In the genomic region with DNA sequence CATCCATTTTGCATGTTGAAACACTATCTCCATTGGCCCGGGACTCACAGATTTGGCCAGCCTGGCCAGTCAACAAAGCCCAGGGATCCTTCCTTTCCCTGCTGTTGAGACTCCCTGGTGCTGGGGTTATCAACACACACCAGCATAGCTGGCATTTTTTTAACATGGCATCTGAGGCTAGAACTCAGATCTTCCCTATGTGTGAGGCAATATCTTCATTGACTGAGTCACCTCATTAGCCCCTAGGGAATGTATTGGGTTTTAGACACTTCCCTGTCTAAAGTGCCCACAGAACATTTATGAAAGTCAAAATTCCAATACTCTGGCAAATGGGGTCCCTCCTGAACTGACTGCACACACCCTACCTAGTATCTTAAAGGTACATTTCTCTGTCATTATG, we compare ENCODE assay signal across 33 mouse cellular contexts.
"Had no signal": no experiment of that assay in that cellular context is flagged by ENCODE, and none has a peak within 500 bp of the region (broad histone marks: within the 10 kb centered on the region; RNA-seq: fewer than 3 reads in every experiment).

No protein-coding gene starts in this region.

- H3K9me3 ChIP-seq: heart, embryonic 12.5 days; heart, embryonic 13.5 days; heart, embryonic 15.5 days; hindbrain, embryonic 12.5 days; hindbrain, embryonic 13.5 days; hindbrain, embryonic 15.5 days; intestine, embryonic 15.5 days; kidney, embryonic 15.5 days had no signal

- ATAC-seq: hindbrain, embryonic 16.5 days; hindbrain, postnatal 0 days; inflammation-experienced regulatory T-cells, adult 6 months; intestine, embryonic 15.5 days; intestine, embryonic 16.5 days; intestine, postnatal 0 days had no signal

- H3K4me2 ChIP-seq: heart, embryonic 12.5 days; heart, embryonic 13.5 days; heart, embryonic 15.5 days; hindbrain, embryonic 12.5 days; hindbrain, embryonic 13.5 days; hindbrain, embryonic 14.5 days; hindbrain, embryonic 15.5 days; intestine, embryonic 15.5 days; kidney, embryonic 15.5 days had no signal

- DNase-seq: heart, postnatal 14 days; heart, postnatal 36 days; heart, postnatal 4 days; kidney, adult 11 months; kidney, adult 18-20 months; kidney, adult 2 months; kidney, adult 8-10 months; kidney, adult 9 months; kidney, postnatal 10 days; kidney, postnatal 14 days; kidney, postnatal 25 days; kidney, postnatal 36 days; kidney, postnatal 4 days; layer of hippocampus, adult 9-11 months; layer of hippocampus, postnatal 36 days had no signal

- H3K27ac ChIP-seq: heart, embryonic 13.5 days; heart, embryonic 15.5 days; hindbrain, embryonic 10.5 days; hindbrain, embryonic 12.5 days; hindbrain, embryonic 13.5 days; hindbrain, embryonic 14.5 days; hindbrain, embryonic 15.5 days; hindbrain, postnatal 0 days; intestine, embryonic 15.5 days; kidney, embryonic 15.5 days; kidney, postnatal 0 days; layer of hippocampus, adult 2 months; left cerebral cortex, adult 2 months had no signal

- H3K4me3 ChIP-seq: heart, embryonic 12.5 days; heart, embryonic 13.5 days; heart, embryonic 15.5 days; hindbrain, embryonic 10.5 days; hindbrain, embryonic 12.5 days; hindbrain, embryonic 13.5 days; hindbrain, embryonic 15.5 days; intestine, embryonic 15.5 days; kidney, embryonic 15.5 days; layer of hippocampus, adult 2 months; left cerebral cortex, adult 2 months had no signal

- H3K27me3 ChIP-seq: hindbrain, embryonic 12.5 days; hindbrain, embryonic 13.5 days; hindbrain, embryonic 15.5 days; intestine, embryonic 15.5 days; kidney, embryonic 15.5 days had no signal

- H3K4me1 ChIP-seq: heart, embryonic 15.5 days; hindbrain, embryonic 10.5 days; hindbrain, embryonic 12.5 days; hindbrain, embryonic 15.5 days; intestine, embryonic 15.5 days had no signal

- H3K36me3 ChIP-seq: heart, embryonic 12.5 days; heart, embryonic 13.5 days; heart, embryonic 15.5 days; hindbrain, embryonic 10.5 days; hindbrain, embryonic 12.5 days; hindbrain, embryonic 13.5 days; hindbrain, embryonic 15.5 days; intestine, embryonic 15.5 days; kidney, embryonic 15.5 days had no signal

- H3K9ac ChIP-seq: heart, embryonic 12.5 days; heart, embryonic 13.5 days; heart, embryonic 15.5 days; hindbrain, embryonic 12.5 days; hindbrain, embryonic 13.5 days; hindbrain, embryonic 14.5 days; hindbrain, embryonic 15.5 days; intestine, embryonic 15.5 days; kidney, embryonic 15.5 days had no signal
